Mouse (Mus musculus): ENCODE measurements around the gene Cldn9. TPM values are rescaled to one million over a fixed set of nuclear protein-coding genes. Genes with fewer than 3 reads are reported as not detected.

Cldn9 gene
- polyA plus RNA-seq, 1 experiment = 0.10 TPM

GRCm38 (mm10) chr17:23675127-23675526 is 8.7 kb downstream of the Cldn9 start:
- H3K27me3 ChIP-seq (ENCODE audit: control insufficient read depth, insufficient read depth, low read length) = peaks cover 15% of the 10 kb centered on the region
- H3K4me1 ChIP-seq (ENCODE audit: control insufficient read depth, insufficient read depth, insufficient read length, low read length) = peaks cover 11% of the 10 kb centered on the region
- 34% methylated on average over 5 of the region's 5 CpGs for WGBS
- H3K36me3 ChIP-seq (ENCODE audit: control insufficient read depth, insufficient read depth, low read length) = no peaks in the 10 kb centered on the region
- no peak for TF ChIP-seq POLR2A (IDR thresholded peaks at IDR 0.05; ENCODE audit: low read depth, low read length)
- TF ChIP-seq CTCF (IDR thresholded peaks at IDR 0.05; ENCODE audit: extremely low read depth, insufficient read length, insufficient replicate concordance, low read depth, low read length) = no peak
- peak overlapping the region; percentile 14; the same call in 1 of the 2 replicates for H3K27ac ChIP-seq (ENCODE audit: insufficient read depth, low read depth, low read length)
- no peak overlapping the region for H3K4me3 ChIP-seq (ENCODE audit: low read depth, low read length)

GRCm38 (mm10) chr17:23674271-23674952 is 9.4 kb downstream of the Cldn9 start:
- H3K27ac ChIP-seq (ENCODE audit: insufficient read depth, low read depth, low read length) = peak overlapping the region; percentile 18
- peaks cover 5% of the 10 kb centered on the region for H3K36me3 ChIP-seq (ENCODE audit: control insufficient read depth, insufficient read depth, low read length)
- 35% methylated on average over 9 of the region's 9 CpGs for WGBS

GRCm38 (mm10) chr17:23673424-23674073 is 10.3 kb downstream of the Cldn9 start, which contains the start of the genes Hcfc1r1 and Thoc6:
Gene Hcfc1r1, plus strand, starts transcription at chr17:23673596.
Gene Thoc6, minus strand, starts transcription at chr17:23673882.
- H3K36me3 ChIP-seq (ENCODE audit: control insufficient read depth, insufficient read depth, low read length) = peaks cover 13% of the 10 kb centered on the region
- no peak for TF ChIP-seq CTCF (IDR thresholded peaks at IDR 0.05; ENCODE audit: extremely low read depth, insufficient read length, insufficient replicate concordance, low read depth, low read length)
- no peak for TF ChIP-seq POLR2A (IDR thresholded peaks at IDR 0.05; ENCODE audit: low read depth, low read length)
- no peaks in the 10 kb centered on the region for H3K27me3 ChIP-seq (ENCODE audit: control insufficient read depth, insufficient read depth, low read length)
- WGBS = under 1% methylated on average over 45 of the region's 45 CpGs
- H3K4me3 ChIP-seq (ENCODE audit: low read depth, low read length) = peak within 1 kb of the TSS; percentile 86
- H3K4me1 ChIP-seq (ENCODE audit: control insufficient read depth, insufficient read depth, insufficient read length, low read length) = peaks cover 11% of the 10 kb centered on the region
- H3K27ac ChIP-seq (ENCODE audit: insufficient read depth, low read depth, low read length) = peak within 1 kb of the TSS; percentile 76

More at GRCm38 (mm10) chr17:23674271-23674952, 9.4 kb downstream of the Cldn9 start:
- peak overlapping the region; percentile 86 for H3K4me3 ChIP-seq (ENCODE audit: low read depth, low read length)
- TF ChIP-seq POLR2A (IDR thresholded peaks at IDR 0.05; ENCODE audit: low read depth, low read length) = no peak
- peak; percentile 3; the same call in 1 of the 2 replicates for TF ChIP-seq CTCF (IDR thresholded peaks at IDR 0.05; ENCODE audit: extremely low read depth, insufficient read length, insufficient replicate concordance, low read depth, low read length)
- peaks cover 8% of the 10 kb centered on the region for H3K27me3 ChIP-seq (ENCODE audit: control insufficient read depth, insufficient read depth, low read length)
- peaks cover 11% of the 10 kb centered on the region for H3K4me1 ChIP-seq (ENCODE audit: control insufficient read depth, insufficient read depth, insufficient read length, low read length)

GRCm38 (mm10) chr17:23672761-23673160 is 11.1 kb downstream of the Cldn9 start:
- WGBS = 35% methylated on average over 3 of the region's 3 CpGs
- Histone ChIP-seq H3K27ac (ENCODE audit: insufficient read depth, low read depth, low read length) (no peak overlapping the region), H3K4me1 (ENCODE audit: control insufficient read depth, insufficient read depth, insufficient read length, low read length) (peaks cover 11% of the 10 kb centered on the region), H3K36me3 (ENCODE audit: control insufficient read depth, insufficient read depth, low read length) (peaks cover 19% of the 10 kb centered on the region), H3K4me3 (ENCODE audit: low read depth, low read length) (no peak overlapping the region), H3K27me3 (ENCODE audit: control insufficient read depth, insufficient read depth, low read length) (no peaks in the 10 kb centered on the region)
- no peak for TF ChIP-seq POLR2A (IDR thresholded peaks at IDR 0.05; ENCODE audit: low read depth, low read length)
- no peak for TF ChIP-seq CTCF (IDR thresholded peaks at IDR 0.05; ENCODE audit: extremely low read depth, insufficient read length, insufficient replicate concordance, low read depth, low read length)

GRCm38 (mm10) chr17:23671519-23671918 is 12.3 kb downstream of the Cldn9 start:
- WGBS = 96% methylated on average over 3 of the region's 3 CpGs
- H3K36me3 ChIP-seq (ENCODE audit: control insufficient read depth, insufficient read depth, low read length) = peaks cover 26% of the 10 kb centered on the region
- H3K27me3 ChIP-seq (ENCODE audit: control insufficient read depth, insufficient read depth, low read length) = no peaks in the 10 kb centered on the region
- H3K4me3 ChIP-seq (ENCODE audit: low read depth, low read length) = no peak overlapping the region
- TF ChIP-seq POLR2A (IDR thresholded peaks at IDR 0.05; ENCODE audit: low read depth, low read length) = no peak
- TF ChIP-seq CTCF (IDR thresholded peaks at IDR 0.05; ENCODE audit: extremely low read depth, insufficient read length, insufficient replicate concordance, low read depth, low read length) = no peak
- no peak overlapping the region for H3K27ac ChIP-seq (ENCODE audit: insufficient read depth, low read depth, low read length)
- H3K4me1 ChIP-seq (ENCODE audit: control insufficient read depth, insufficient read depth, insufficient read length, low read length) = peaks cover 8% of the 10 kb centered on the region

- Histone ChIP-seq H3K27me3 (ENCODE audit: control insufficient read depth, insufficient read depth, low read length) (no peaks in the 10 kb centered on the region), H3K4me3 (ENCODE audit: low read depth, low read length) (no peak overlapping the region), H3K27ac (ENCODE audit: insufficient read depth, low read depth, low read length) (no peak overlapping the region), H3K4me1 (ENCODE audit: control insufficient read depth, insufficient read depth, insufficient read length, low read length) (peaks cover 3% of the 10 kb centered on the region), H3K36me3 (ENCODE audit: control insufficient read depth, insufficient read depth, low read length) (peaks cover 31% of the 10 kb centered on the region)
- 92% methylated on average over 7 of the region's 7 CpGs for WGBS
- TF ChIP-seq CTCF (IDR thresholded peaks at IDR 0.05; ENCODE audit: extremely low read depth, insufficient read length, insufficient replicate concordance, low read depth, low read length) (no peak), POLR2A (IDR thresholded peaks at IDR 0.05; ENCODE audit: low read depth, low read length) (no peak)
Observed at GRCm38 (mm10) chr17:23670516-23671074, 13.2 kb downstream of the Cldn9 start.

- TF ChIP-seq CTCF (IDR thresholded peaks at IDR 0.05; ENCODE audit: extremely low read depth, insufficient read length, insufficient replicate concordance, low read depth, low read length) (no peak), POLR2A (IDR thresholded peaks at IDR 0.05; ENCODE audit: low read depth, low read length) (no peak)
- H3K27ac ChIP-seq (ENCODE audit: insufficient read depth, low read depth, low read length) = no peak overlapping the region
Observed at GRCm38 (mm10) chr17:23665511-23665910, 18.3 kb downstream of the Cldn9 start.

More at GRCm38 (mm10) chr17:23665511-23665910, 18.3 kb downstream of the Cldn9 start:
- Histone ChIP-seq H3K4me3 (ENCODE audit: low read depth, low read length) (no peak overlapping the region), H3K36me3 (ENCODE audit: control insufficient read depth, insufficient read depth, low read length) (peaks cover 34% of the 10 kb centered on the region), H3K27me3 (ENCODE audit: control insufficient read depth, insufficient read depth, low read length) (no peaks in the 10 kb centered on the region), H3K4me1 (ENCODE audit: control insufficient read depth, insufficient read depth, insufficient read length, low read length) (peaks cover 2% of the 10 kb centered on the region; the same call in 1 of the 2 replicates)
- 89% methylated on average over 14 of the region's 14 CpGs for WGBS
